Mouse (Mus musculus): ENCODE data around the gene Secisbp2l. TPM values are rescaled to one million over a fixed set of nuclear protein-coding genes. Genes with fewer than 3 reads are reported as not detected.

The Secisbp2l gene
- polyA plus RNA-seq, 1 experiment from 2014 or later = 26.9 TPM

Other genes starting within 250 kb of the Secisbp2l start
- gene Cep152, start 157.8 kb downstream of the Secisbp2l start, polyA plus RNA-seq (2014; fragmentation: Nextera tagmentation; extraction: Ambion mirVana) = 7.0 and 7.4 TPM in 2 replicates
- gene Eid1, start 109.8 kb downstream of the Secisbp2l start, polyA plus RNA-seq (2014; fragmentation: Nextera tagmentation; extraction: Ambion mirVana) = 196 and 208 TPM in 2 replicates
- gene Shc4, start 58.7 kb downstream of the Secisbp2l start, polyA plus RNA-seq (2014; fragmentation: Nextera tagmentation; extraction: Ambion mirVana) = 2.3 and 3.6 TPM in 2 replicates
- gene Galk2, start 76.2 kb upstream of the Secisbp2l start, polyA plus RNA-seq (2014; fragmentation: Nextera tagmentation; extraction: Ambion mirVana) = 42.6 and 46.2 TPM in 2 replicates
- 81.3 and 83.0 TPM in 2 replicates for gene Cops2, start 76.3 kb upstream of the Secisbp2l start, polyA plus RNA-seq (2014; fragmentation: Nextera tagmentation; extraction: Ambion mirVana)

All from stomach, embryonic 14.5 days (tissue).